Mouse (Mus musculus): ENCODE data around the gene Zfyve19. TPM values are rescaled to one million over a fixed set of nuclear protein-coding genes. Genes with fewer than 3 reads are reported as not detected.

The Zfyve19 gene
- polyA plus RNA-seq, 1 experiment, result 46.7 TPM

GRCm38 (mm10) chr2:119250826-119251478 lies 42.5 kb downstream of the Zfyve19 start:
- H3K27me3 ChIP-seq (ENCODE audit: control insufficient read depth, insufficient read depth, low read length), result no peaks in the 10 kb centered on the region
- TF ChIP-seq POLR2A (IDR thresholded peaks at IDR 0.05; ENCODE audit: low read depth, low read length) (no peak), CTCF (IDR thresholded peaks at IDR 0.05; ENCODE audit: extremely low read depth, insufficient read length, insufficient replicate concordance, low read depth, low read length) (peak; percentile 89)
- no peak overlapping the region for H3K4me3 ChIP-seq (ENCODE audit: low read depth, low read length)
- H3K27ac ChIP-seq (ENCODE audit: insufficient read depth, low read depth, low read length), result peak overlapping the region; percentile 80
- H3K36me3 ChIP-seq (ENCODE audit: control insufficient read depth, insufficient read depth, low read length), result peaks cover 36% of the 10 kb centered on the region
- H3K4me1 ChIP-seq (ENCODE audit: control insufficient read depth, insufficient read depth, insufficient read length, low read length), result peaks cover 11% of the 10 kb centered on the region; the same call in 1 of the 2 replicates
- 4% methylated on average over 11 of the region's 11 CpGs for WGBS

DNA sequence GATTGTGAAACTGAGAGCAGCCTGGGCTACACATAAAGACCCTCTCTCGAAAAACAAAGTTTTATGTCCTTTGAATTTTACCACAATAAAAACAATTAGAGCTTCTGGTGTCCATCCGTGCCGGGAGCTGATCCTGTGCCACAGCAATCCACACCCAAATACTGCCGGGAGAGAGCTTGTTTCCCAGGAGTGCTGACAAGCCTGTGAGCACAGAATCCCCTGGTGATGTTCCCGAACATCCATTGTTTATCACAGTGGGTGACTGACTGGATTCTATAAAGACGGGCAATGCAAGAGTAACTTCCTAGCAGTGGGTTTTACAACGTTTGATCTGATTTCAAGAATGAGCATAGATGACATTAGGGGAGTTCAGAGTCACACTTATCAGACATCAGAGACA lies 46.6 kb downstream of the Zfyve19 start:
- WGBS, result 19% methylated on average over 7 of the region's 7 CpGs
- Histone ChIP-seq H3K27ac (ENCODE audit: insufficient read depth, low read depth, low read length) (no peak overlapping the region), H3K36me3 (ENCODE audit: control insufficient read depth, insufficient read depth, low read length) (no peaks in the 10 kb centered on the region), H3K4me3 (ENCODE audit: low read depth, low read length) (no peak overlapping the region), H3K4me1 (ENCODE audit: control insufficient read depth, insufficient read depth, insufficient read length, low read length) (peaks cover 12% of the 10 kb centered on the region; the same call in 1 of the 2 replicates), H3K27me3 (ENCODE audit: control insufficient read depth, insufficient read depth, low read length) (no peaks in the 10 kb centered on the region)
- TF ChIP-seq CTCF (IDR thresholded peaks at IDR 0.05; ENCODE audit: extremely low read depth, insufficient read length, insufficient replicate concordance, low read depth, low read length) (no peak), POLR2A (IDR thresholded peaks at IDR 0.05; ENCODE audit: low read depth, low read length) (no peak)

DNA sequence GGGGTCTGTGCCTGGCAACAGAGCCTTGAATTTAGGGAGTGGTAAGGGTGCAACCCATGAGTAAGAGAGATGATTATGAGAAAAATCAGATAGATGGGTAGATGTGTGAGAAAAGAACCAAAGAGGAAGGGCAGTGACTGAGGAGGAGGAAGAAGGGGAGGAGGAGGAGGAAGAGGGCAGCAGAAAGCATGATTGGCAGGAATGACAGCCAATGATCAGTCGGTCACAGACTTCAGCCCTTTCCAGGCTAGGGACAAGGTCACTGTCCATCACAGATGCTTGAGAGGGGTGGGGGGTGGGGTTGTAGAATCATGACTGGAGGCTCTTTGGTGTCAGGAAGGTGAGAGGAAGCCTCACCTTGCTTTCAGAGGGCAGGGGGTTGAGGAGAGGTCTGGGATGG lies 52.1 kb downstream of the Zfyve19 start:
- H3K4me1 ChIP-seq (ENCODE audit: control insufficient read depth, insufficient read depth, insufficient read length, low read length), result peaks cover 14% of the 10 kb centered on the region
- no peaks in the 10 kb centered on the region for H3K36me3 ChIP-seq (ENCODE audit: control insufficient read depth, insufficient read depth, low read length)
- no peak overlapping the region for H3K27ac ChIP-seq (ENCODE audit: insufficient read depth, low read depth, low read length)
- WGBS, result 78% methylated on average over 1 of the region's 1 CpGs
- no peak overlapping the region for H3K4me3 ChIP-seq (ENCODE audit: low read depth, low read length)
- H3K27me3 ChIP-seq (ENCODE audit: control insufficient read depth, insufficient read depth, low read length), result no peaks in the 10 kb centered on the region
- TF ChIP-seq POLR2A (IDR thresholded peaks at IDR 0.05; ENCODE audit: low read depth, low read length), result no peak
- no peak for TF ChIP-seq CTCF (IDR thresholded peaks at IDR 0.05; ENCODE audit: extremely low read depth, insufficient read length, insufficient replicate concordance, low read depth, low read length)

DNA sequence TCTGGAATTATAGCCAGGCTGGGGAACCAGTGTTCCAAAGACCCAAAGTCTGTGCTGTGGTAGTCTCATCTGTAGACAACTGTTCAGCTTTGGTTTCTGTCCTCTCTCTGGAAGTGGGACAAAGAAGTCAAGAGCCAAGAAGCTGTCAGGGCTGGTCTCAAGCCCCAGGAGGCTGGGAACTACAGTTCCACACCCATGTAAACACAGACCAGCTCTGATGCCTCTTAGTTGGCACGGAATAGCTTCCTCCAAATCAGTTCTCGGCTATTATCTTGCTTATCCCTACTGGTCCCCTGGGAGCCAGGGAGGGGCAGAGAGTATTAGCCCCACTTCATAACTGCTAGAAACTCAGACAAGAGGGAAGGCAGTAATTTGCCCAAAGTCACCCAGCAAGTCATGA lies 52.9 kb downstream of the Zfyve19 start:
- H3K4me1 ChIP-seq (ENCODE audit: control insufficient read depth, insufficient read depth, insufficient read length, low read length), result peaks cover 14% of the 10 kb centered on the region
- no peaks in the 10 kb centered on the region for H3K27me3 ChIP-seq (ENCODE audit: control insufficient read depth, insufficient read depth, low read length)
- H3K27ac ChIP-seq (ENCODE audit: insufficient read depth, low read depth, low read length), result no peak overlapping the region
- no peak for TF ChIP-seq CTCF (IDR thresholded peaks at IDR 0.05; ENCODE audit: extremely low read depth, insufficient read length, insufficient replicate concordance, low read depth, low read length)
- no peak for TF ChIP-seq POLR2A (IDR thresholded peaks at IDR 0.05; ENCODE audit: low read depth, low read length)
- H3K4me3 ChIP-seq (ENCODE audit: low read depth, low read length), result no peak overlapping the region
- H3K36me3 ChIP-seq (ENCODE audit: control insufficient read depth, insufficient read depth, low read length), result no peaks in the 10 kb centered on the region
- 10% methylated on average over 2 of the region's 2 CpGs for WGBS

GRCm38 (mm10) chr2:119262978-119263377 lies 54.6 kb downstream of the Zfyve19 start:
- H3K36me3 ChIP-seq (ENCODE audit: control insufficient read depth, insufficient read depth, low read length), result no peaks in the 10 kb centered on the region
- peak overlapping the region; percentile 9; the same call in 1 of the 2 replicates for H3K27ac ChIP-seq (ENCODE audit: insufficient read depth, low read depth, low read length)
- peak overlapping the region; percentile 26; the same call in 1 of the 2 replicates for H3K4me3 ChIP-seq (ENCODE audit: low read depth, low read length)
- TF ChIP-seq CTCF (IDR thresholded peaks at IDR 0.05; ENCODE audit: extremely low read depth, insufficient read length, insufficient replicate concordance, low read depth, low read length), result no peak
- no peak for TF ChIP-seq POLR2A (IDR thresholded peaks at IDR 0.05; ENCODE audit: low read depth, low read length)
- no peaks in the 10 kb centered on the region for H3K27me3 ChIP-seq (ENCODE audit: control insufficient read depth, insufficient read depth, low read length)
- peaks cover 11% of the 10 kb centered on the region for H3K4me1 ChIP-seq (ENCODE audit: control insufficient read depth, insufficient read depth, insufficient read length, low read length)
- WGBS, result 10% methylated on average over 8 of the region's 8 CpGs

DNA sequence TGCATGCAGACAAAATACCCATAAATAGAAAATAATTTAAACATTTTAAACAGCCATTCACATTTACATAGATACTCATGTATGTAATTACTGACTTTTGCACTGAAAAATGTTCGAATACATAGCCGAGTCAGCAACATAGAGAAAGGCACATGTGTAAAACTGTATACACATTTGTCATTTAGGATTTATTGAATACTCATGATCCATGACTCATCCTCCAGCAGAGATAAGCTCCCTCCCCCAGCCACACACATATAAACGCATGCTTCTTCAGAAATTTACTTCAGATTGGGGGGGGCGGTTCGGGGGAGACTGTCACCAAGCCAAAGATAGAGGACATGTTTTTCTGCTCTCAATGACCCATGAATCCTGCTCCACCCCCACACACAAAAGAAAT lies 55.4 kb downstream of the Zfyve19 start:
- 51% methylated on average over 5 of the region's 5 CpGs for WGBS
- no peak overlapping the region for H3K27ac ChIP-seq (ENCODE audit: insufficient read depth, low read depth, low read length)

More for the DNA sequence above, 55.4 kb downstream of the Zfyve19 start:
- peaks cover 11% of the 10 kb centered on the region for H3K4me1 ChIP-seq (ENCODE audit: control insufficient read depth, insufficient read depth, insufficient read length, low read length)
- H3K27me3 ChIP-seq (ENCODE audit: control insufficient read depth, insufficient read depth, low read length), result no peaks in the 10 kb centered on the region
- H3K4me3 ChIP-seq (ENCODE audit: low read depth, low read length), result no peak overlapping the region
- no peaks in the 10 kb centered on the region for H3K36me3 ChIP-seq (ENCODE audit: control insufficient read depth, insufficient read depth, low read length)
- TF ChIP-seq CTCF (IDR thresholded peaks at IDR 0.05; ENCODE audit: extremely low read depth, insufficient read length, insufficient replicate concordance, low read depth, low read length), result no peak
- TF ChIP-seq POLR2A (IDR thresholded peaks at IDR 0.05; ENCODE audit: low read depth, low read length), result no peak

Other genes with a start within 250 kb of the Zfyve19 start
- gene Ccdc32, start 179.2 kb upstream of the Zfyve19 start, polyA plus RNA-seq (2012; rRNA removed), result 3.9 and 10.0 TPM in 2 replicates
- gene Rpusd2, start 173.8 kb upstream of the Zfyve19 start, polyA plus RNA-seq (2012; rRNA removed), result 1.1 and 1.9 TPM in 2 replicates
- gene Knl1, start 161.5 kb upstream of the Zfyve19 start, polyA plus RNA-seq (2012; rRNA removed), result 0.11 and 0.15 TPM in 2 replicates
- 4.6 and 8.7 TPM in 2 replicates for gene Rad51, start 95.8 kb upstream of the Zfyve19 start, polyA plus RNA-seq (2012; rRNA removed)
- gene Rmdn3, start 51.6 kb upstream of the Zfyve19 start, polyA plus RNA-seq (2012; rRNA removed), result 26.2 and 57.3 TPM in 2 replicates
- 35.0 and 107 TPM in 2 replicates for gene Gchfr, start 40.8 kb upstream of the Zfyve19 start, polyA plus RNA-seq (2012; rRNA removed)
- gene Gm14137, start 34.1 kb upstream of the Zfyve19 start, polyA plus RNA-seq (2012; rRNA removed), result 0.03 and 0.04 TPM in 2 replicates
- 1.5 and 2.9 TPM in 2 replicates for gene Dnajc17, start 178 bp downstream of the Zfyve19 start, polyA plus RNA-seq (2012; rRNA removed)
- 124 and 296 TPM in 2 replicates for gene Ppp1r14d, start 21.3 kb downstream of the Zfyve19 start, polyA plus RNA-seq (2012; rRNA removed)
- 139 and 367 TPM in 2 replicates for gene Spint1, start 28.7 kb downstream of the Zfyve19 start, polyA plus RNA-seq (2012; rRNA removed)
- 2.1 and 3.0 TPM in 2 replicates for gene Rhov, start 62.7 kb downstream of the Zfyve19 start, polyA plus RNA-seq (2012; rRNA removed)
- 11.3 and 22.9 TPM in 2 replicates for gene Vps18, start 80.1 kb downstream of the Zfyve19 start, polyA plus RNA-seq (2012; rRNA removed)
- gene Dll4, start 117.2 kb downstream of the Zfyve19 start, polyA plus RNA-seq (2012; rRNA removed), result 9.8 and 22.1 TPM in 2 replicates
- gene Chac1, start 142.6 kb downstream of the Zfyve19 start, polyA plus RNA-seq (2012; rRNA removed), result 5.8 and 6.9 TPM in 2 replicates

All from small intestine, adult 2 months (tissue).